Mouse (Mus musculus) 3T3-L1 (cell line): ENCODE measurements at regions not wholly inside any gene's neighbourhood (a gene's known extent, or its start where the extent isn't known, plus 50 kb on each side); places are given as distances from the start of the nearest gene placed in this dataset.

ENCODE experiments used
- DNase-seq: peaks from one replicate; pipeline ENCODE4 v3.0.0-alpha.2; 2015; ENCODE audit warnings: low read depth, low spot score

DNA sequence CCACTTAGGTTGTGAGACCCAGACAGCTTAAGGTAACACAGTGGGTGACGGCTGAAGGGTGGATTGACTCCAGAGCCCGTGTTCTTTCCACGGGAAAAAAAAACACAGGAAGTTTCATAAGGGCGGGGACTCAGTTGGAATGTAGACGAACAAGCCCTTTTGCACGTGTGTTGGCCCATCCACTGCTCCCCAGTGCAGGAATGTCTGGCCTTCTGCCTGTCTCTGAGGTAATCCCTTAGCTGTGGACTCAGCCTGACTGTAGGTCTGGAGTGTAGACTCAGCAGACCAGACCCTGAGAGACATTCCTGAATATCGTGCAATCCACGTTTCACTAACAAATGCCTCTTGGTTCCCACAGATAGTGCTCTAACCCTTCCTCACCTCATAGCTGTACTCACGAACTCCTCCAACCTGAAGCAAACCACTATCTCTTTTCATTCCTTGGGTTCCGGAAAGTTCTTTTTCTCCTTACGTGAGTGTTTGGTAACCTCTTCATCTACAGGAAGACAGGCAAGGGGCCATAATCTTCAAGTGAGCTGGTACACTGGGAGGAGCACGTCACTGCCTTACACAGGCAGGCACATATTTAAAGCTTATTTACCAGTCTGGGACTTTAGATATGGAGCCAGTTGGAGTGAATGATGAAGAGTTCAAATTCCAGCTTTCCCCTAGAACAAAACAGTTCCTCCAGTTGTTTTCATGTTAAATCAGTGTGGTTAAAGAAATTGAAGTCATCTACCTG, 205.6 kb upstream of the Bcor start:
- DNase-seq: peak; percentile 79

- DNase-seq: no peak
These were observed 206.6 kb upstream of the Bcor start for GRCm38 (mm10) chrX:12366801-12367200.

DNA sequence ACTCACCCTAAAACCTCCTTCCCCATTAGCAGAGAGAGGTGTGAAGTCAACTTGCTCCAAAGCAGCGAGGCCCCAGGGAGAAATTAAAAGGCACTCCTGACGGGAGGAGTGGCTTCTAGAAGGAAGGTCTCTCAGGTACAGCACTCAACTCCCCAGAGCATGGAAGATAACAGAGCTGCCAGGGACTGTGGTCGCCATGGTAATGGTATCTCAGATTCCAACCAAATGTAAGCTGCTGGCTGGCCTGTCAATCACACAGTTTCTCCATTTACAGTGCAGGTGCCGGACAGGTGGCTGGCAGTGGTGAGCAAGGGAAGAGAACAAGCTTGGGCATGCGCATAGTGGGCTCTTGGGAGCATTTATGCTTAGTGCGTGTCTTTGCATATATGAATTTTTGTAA, 213.5 kb upstream of the Bcor start:
- DNase-seq: no peak

DNA sequence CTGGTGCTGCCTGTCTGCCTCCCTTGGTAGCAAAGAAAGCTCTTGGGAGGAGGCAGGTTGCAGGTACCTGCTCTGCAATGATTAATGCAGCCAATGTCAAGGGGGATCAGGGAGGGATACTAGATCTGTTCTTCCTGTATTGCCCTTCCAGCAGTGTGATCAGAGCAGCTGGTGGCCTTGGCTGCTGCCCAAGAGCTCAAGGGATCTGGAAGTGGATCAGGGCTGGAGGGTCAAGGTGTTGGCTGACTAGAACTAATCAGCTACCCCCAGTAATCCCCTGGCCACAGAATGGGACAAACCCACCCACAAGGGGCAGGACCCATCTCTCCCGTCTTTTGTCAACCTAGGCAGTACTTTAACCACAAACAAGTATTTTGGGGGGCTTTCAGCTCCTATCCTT, 211.8 kb upstream of the Atp6ap2 start:
- DNase-seq: no peak

DNA sequence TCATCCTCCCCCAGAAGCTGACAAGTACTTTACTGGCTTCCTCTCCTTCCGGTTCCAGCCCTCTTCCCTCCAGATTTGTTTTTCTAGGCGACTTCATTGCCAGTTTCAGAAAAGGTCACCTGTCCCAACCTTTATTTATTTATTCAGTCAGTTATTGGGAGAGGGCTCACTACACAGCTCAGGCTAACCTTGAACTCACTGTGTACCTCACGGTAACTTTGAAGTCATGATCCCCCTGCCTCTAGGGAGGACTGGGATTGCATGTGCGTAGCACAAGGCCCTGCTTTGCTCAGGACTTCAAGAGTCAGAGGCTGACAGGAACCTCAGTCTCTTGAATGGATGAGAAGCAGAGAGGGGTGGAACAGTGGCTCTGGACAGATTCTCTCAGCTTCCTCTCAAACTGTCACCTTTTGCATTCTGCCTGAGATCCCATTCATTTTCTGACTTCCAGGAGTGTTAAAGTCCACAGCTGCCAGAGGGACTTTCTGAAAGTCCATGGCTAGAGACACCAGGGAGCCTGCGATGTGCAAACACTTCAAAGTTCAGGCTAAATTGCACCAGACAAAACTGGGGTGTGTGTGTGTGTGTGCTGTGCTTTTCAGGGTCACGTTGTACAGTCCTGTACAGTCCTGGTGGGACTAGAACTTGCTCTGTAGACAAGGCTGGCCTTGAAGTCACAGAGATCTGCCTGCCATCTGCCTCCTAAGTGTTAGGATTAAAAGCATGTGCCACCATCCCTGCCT, 211.2 kb upstream of the Atp6ap2 start:
- no peak for DNase-seq

- no peak for DNase-seq
These were observed 210.2 kb upstream of the Atp6ap2 start for GRCm38 (mm10) chrX:12377441-12377840.

- DNase-seq: no peak
These were observed 195.3 kb upstream of the Atp6ap2 start for GRCm38 (mm10) chrX:12392145-12392825.

- DNase-seq: no peak
These were observed 178.3 kb upstream of the Atp6ap2 start for GRCm38 (mm10) chrX:12409319-12409718.

DNA sequence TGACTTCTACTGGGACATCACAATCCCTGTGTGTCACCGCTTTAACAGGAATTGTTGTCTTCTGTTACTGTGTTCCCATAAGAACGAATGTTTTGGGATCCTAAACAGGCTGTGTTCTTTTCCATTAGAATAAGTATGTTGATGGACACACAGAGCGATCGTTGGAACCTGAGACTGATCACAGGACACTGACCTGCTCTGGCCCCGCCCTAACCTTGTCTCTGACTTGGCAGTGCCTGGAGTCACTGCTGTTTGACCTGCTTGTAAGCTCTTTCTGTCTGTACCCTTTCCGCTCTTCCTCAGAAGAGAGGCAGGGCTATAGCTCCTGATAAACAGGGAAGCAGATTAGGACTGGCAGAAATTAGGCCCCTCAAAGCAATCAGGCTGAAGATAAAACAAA, 162.0 kb upstream of the Atp6ap2 start:
- no peak for DNase-seq

DNA sequence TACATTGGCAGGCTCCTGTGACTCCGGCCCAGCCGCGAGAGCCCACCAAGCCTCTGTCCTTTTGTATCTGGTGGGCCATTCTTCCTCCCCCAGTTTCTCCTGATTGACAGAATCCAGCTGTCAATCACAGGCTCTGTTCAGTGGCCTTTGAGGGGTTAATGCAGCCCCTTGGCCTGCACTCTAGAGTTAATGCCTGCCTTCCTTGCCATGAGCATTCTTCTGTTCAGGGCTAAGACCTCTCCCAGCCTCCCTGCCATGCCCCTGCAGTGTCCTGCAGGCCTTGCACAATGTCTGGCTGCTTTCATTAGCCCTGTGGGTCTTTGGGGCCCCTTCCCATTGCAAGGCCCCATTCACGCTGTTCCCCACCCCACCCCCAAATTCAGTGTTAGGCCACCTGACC, 160.9 kb upstream of the Atp6ap2 start:
- DNase-seq: no peak

GRCm38 (mm10) chrX:12432289-12432688, 155.3 kb upstream of the Atp6ap2 start:
- no peak for DNase-seq

DNA sequence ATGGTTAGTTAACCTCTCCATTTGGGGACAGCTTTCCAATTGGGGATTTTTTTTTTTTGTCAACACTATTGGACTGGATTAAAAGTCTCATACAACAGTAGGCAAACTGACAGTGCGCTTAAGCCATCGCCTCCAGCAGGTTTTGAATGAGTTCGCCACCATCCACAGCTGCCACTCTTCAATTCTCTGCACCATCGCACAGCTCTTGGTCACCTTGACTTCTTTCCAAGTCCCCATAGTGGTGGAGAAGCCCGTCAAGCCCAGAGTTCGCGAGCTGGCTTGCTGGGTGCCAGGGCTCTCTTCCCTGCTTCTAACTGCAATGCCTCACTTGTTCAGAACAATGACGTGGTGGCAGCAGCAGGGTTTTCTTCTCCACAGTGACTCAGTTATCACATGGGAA, 151.9 kb upstream of the Atp6ap2 start:
- no peak for DNase-seq

DNA sequence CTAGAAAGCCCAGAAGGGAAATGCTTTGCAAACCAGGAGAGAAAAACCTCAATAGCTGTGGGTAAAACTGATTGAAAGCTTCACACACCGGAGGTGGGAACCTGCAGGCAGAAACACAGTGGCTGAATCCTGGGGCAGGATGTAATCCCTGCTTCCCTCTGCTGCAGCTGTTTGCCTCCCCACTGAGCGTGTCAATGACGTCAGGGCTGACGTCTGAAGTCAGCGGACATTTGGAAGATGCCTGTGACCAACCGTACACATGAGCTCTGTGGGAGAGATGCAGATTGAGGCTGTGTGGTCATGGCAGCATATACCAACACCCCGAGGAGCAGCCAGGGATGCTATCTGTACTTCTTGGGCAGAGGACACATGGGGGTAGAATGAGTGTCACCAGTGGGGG, 151.5 kb upstream of the Atp6ap2 start:
- DNase-seq: no peak

GRCm38 (mm10) chrX:12439447-12439846, 148.2 kb upstream of the Atp6ap2 start:
- peak; percentile 52 for DNase-seq

DNA sequence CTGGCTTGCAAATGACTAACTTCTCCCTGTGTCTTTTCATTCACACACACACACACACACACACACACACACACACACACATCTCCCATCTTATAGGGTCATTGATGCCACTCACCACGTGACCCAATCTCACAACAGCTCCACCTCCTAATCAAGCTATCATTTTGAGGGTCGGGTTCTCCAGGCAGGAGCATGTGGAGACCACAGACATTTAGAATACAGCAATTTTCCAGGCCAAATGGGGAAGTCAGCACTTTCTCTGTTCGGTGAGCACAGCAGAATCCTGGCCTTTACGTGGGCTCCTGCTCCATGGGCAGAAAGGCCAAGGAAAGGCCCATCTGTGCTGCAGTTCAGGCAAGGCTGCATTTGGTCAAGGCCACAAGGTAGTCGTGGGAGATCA, 143.8 kb upstream of the Atp6ap2 start:
- DNase-seq: no peak

DNA sequence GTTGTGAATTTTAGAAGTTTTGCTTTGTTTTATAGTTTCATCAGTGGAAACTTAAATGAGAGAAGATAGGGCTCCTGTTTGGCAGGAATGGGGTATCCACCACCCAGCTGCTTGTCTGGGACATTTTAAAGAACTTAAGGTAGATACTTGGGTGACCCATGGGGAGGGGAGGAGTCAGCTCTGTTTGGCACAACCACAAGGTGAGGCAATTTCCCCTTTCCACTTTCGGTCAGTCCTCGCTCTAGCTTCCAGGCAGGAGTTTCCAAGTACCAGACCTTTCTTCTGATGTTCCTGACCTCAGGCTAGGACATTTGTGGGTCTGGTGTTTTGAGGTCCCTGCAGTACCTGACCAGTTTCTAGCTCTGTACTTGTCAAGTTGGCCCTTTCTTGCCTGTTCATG, 142.5 kb upstream of the Atp6ap2 start:
- no peak for DNase-seq

DNA sequence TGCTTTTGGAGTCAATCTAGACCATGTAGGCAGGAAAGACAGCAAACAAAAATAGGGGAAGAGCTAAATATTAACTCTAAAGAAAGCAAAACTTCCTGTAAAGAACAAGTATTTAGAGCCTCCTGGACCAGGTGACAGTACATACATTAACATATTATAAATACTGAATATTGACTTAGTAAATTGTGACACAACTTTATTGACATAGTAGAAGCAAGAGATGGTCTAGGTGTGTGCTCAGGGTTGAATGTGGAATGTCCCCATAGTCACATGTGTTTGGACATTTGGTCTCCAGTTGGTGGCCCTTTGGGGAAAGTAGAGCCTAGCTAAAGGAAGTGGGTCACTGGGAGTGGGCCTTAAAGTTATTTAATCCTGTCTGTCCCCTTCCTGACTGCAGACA, 139.6 kb upstream of the Atp6ap2 start:
- no peak for DNase-seq

- peak; percentile 53 for DNase-seq
These were observed 137.9 kb upstream of the Atp6ap2 start for GRCm38 (mm10) chrX:12449688-12450087.

- peak; percentile 25 for DNase-seq
These were observed 134.4 kb upstream of the Atp6ap2 start for GRCm38 (mm10) chrX:12452979-12453769.

DNA sequence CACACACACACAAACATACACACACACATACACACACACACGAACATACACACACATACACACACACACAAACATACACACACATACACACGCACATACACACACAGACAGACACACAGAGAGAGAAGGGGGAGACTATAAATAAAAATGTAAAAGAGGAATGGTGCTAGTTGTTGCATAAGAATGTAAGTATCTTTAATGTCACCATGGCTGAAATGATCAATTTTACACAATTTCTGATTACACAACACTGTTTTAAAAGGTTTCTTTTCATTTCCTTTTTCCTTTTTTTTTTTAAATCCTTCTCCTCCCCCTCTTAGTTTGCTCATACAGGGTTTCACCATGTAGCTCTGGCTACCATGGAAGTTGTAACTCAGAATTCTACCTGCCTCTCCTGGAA, 125.9 kb upstream of the Atp6ap2 start:
- no peak for DNase-seq

GRCm38 (mm10) chrX:12462936-12463647, 124.5 kb upstream of the Atp6ap2 start:
- DNase-seq: no peak
